Mouse (Mus musculus): Measurements from ENCODE around the gene Nrip1.
A peak's percentile ranks its signal among the peaks of the same experiment; 100 is the strongest.

The Nrip1 gene

DNA sequence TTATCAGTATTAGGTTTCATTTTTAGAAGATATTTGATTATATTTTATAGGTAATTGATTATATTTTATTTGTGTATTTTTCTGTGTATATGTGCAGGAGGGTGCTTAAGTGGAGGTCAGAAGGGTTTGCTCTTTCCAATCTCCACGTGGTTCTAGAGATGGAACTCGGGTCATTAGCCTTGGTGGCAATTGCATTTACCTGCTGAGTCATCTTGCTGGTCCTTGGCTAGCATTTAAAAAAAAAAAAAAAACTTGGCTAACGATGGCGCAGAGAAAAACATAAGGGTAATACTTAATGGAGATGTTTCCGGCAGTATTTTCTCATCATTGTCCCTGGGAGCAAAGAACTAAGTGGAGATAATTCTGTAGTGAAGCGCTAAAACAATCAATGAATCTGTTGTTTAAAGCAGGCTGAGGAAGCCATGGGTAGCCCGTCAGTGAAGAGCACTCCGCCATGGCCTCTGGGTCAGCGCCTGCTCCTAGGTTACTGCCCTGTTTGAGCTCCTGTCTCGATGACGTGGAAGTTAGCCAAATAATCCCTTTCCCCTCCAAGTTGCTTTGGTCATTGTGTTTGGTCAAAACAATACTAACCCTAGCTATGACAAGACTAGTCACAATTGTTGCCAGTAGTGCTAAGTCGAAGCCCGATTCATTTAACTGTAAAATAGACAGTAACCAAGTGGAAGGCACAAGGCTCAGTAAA, 25.8 kb downstream of the Nrip1 start:
- DNase-seq (ENCODE audit: low read depth, low spot score): no peak

DNA sequence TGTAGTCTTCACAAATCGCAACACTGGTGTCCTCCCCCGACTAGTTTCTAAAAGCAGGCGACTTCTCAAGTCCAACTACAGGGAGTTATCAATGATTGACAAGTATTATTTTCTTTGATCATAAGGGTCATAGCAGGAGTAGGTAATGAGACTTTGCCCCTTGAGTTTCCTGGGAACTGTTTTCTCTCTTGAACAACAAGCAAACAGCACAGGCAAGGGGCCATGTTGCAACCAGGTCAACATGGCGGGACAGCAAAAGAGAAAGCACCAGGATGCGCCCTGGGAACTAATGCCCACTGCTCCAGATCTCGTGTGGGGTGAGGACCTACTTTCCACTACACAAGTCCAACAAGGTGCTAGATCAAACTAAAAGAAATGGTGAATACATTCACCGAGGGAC, 27.3 kb downstream of the Nrip1 start:
- DNase-seq (ENCODE audit: low read depth, low spot score): no peak

DNA sequence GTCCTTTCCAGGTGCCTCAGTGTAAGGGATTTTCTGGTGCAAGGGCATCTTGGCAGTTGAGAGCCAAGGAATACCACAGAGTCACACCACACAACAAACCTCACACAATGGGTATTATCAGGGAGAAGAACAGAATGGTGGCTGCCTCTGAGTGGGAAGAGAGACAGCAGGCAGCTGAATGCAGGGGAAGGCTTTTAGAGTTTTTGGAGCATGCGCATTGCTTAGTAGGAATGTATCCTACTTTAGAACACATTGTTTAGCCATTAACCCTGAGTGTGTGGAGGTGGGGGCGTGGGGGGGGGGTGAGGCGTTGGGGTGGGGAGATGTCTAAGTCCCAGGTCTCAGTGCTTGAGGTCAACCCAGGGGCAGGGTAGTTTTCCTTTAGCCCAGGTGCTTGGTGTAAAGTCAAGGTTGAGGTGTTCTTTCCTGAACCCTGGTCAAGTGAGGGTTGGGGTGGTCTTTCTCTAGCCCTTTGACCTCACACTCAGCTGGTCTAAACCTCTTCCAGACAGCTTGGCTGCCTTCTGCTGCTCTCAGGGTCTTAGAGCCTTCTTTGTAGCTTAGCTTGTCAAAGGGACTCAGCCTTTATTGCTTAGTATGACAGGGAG, 28.8 kb downstream of the Nrip1 start:
- DNase-seq (ENCODE audit: low read depth, low spot score): peak; percentile 63

DNA sequence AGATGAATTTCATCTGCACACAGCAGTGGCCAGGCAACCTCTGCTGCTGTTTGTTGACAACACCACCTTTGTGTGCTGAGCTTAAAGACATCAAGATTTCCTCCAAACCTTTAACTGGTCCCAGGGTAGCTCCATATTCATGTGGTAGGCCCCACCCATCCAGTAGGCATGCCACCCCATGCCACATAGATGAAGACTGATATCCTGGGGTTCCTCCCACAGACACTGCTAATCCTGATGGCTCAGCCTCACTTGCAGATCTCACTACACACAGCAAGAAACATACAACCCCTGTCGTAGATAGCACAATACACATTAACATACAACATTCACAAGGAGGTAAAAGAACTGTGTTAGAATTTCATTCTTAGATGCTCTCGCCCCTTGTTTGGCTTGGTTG, 29.6 kb downstream of the Nrip1 start:
- no peak for DNase-seq (ENCODE audit: low read depth, low spot score)

DNA sequence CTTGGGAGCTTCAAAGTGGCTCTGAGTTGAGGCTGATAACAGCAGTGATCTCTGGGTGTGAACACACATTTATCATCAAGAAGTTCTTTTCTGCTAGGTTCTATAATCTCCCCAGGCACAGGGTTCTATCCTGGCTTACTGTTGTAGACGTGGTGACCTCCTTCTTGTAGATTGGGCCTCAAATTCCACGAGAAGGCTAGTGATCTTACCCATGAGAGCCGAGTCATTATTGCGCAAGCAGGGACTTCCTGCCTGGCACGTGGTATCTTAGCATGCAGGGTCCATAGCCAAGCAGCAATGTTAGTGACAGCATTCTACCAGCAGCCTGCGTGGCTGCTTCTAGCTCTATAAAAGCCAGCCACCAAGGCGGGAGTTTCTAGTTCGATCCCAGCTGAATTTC, 32.0 kb downstream of the Nrip1 start:
- no peak for DNase-seq (ENCODE audit: low read depth, low spot score)

DNA sequence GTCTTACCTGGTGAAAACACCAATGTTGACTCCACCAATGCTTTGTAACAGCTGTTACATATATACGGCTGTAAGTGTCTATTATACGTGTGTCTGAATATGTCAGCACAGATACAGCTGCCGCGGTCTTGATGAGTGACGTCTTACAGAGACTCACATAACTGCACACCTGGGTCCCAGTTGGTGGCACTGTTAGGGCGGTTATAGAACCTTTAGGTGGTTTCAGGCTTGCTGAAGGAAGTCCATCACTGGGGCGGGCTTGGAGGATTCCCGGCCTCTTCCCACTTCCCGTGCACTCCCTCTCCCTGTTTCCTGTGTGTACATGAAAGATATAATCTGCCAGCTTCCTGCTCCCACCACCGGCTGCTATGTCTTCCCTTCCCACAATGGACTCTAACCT, 34.4 kb downstream of the Nrip1 start:
- DNase-seq (ENCODE audit: low read depth, low spot score): no peak

DNA sequence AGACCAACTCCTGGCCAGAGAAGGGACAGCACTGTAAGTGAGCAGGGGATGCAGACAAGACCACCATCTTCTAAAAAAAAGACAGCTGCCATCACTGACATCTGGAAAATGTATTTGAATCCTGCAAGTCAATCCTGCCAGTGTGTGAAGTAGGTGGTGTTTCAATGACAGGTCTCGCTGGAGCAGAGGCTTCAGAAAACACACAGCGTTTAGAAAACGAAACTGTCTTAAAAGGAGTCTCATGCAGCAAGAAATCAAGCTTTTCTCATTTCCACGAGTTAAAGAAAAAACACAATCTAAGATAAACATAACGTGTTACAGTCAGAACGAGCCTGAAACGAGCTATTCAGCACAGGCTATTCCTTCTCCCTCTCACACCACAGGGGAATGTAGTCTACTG, 36.3 kb downstream of the Nrip1 start:
- DNase-seq (ENCODE audit: low read depth, low spot score): no peak

DNA sequence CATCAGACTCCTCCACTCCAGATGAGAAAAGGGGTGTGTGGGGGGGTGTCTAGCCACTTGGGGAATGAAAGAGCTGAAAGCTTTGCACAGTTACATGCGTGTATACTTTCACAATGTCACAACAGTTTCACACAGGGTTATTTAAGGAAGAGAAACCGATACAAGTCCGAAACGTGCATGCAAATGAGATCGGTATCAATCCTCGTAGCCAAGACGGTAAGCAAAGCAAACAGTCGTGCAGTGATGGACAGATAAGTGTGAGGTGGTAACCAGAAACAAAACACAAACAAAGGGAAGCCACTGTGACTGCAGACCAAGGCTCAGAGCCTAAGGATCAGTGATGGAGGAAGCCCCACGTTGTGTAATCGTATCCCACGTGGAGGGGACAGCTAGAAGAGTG, 36.7 kb downstream of the Nrip1 start:
- DNase-seq (ENCODE audit: low read depth, low spot score): no peak

DNA sequence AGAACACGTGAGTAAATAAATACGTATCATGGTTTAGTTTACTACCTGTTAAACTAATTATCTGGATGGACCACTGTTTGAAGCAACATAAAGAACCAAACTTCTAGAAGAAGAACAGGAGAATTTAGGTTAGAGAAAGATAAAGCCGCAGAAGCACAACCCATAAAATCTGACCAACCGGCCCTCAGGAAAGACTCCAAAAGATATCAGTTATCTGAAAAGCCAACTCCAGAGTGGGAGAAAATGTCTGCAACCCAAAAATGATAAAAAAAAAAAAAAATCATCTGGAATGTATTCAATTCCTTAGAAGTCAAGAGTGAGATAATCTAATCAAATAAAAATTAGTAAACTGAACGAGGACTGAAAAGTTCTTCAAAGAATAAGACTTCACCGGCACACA, 37.7 kb downstream of the Nrip1 start:
- DNase-seq (ENCODE audit: low read depth, low spot score): no peak

DNA sequence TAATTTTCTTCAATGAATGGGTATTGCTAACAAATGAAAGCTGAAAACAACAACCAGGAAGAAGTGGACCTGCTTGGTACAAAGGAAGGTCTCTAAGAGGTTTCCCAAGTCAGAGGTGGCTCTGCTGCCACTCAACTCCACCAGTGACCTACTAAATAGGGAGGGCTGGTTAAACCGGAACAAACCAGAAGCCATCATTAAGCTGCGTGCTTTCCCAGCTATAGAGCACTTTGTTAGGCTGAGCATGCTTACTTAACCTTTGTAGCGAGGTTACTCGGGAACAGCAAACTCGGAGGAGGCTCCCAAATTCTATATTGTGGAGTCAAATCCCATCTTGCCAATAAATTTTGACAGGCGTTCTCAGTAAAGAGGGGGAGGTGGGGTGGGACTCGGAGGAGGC, 41.5 kb downstream of the Nrip1 start:
- peak; percentile 58 for DNase-seq (ENCODE audit: low read depth, low spot score)

DNA sequence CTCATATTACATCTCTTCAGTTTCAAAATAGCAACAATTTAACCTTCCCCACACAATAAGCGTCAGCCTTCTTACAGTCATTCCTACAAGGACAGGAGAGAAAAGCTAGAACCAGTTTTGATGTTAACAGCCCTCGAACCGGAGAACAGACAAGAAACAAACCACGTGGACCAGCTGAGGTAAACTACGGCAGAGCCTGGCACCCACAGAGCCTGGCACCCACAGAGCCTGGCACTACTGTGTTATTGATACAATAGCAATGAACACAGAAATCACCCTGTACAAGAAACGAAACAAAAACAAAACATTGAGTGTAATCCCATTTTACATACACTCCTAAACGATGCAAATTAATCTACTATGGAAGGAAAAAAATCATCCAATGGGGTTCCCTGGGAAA, 42.4 kb downstream of the Nrip1 start:
- no peak for DNase-seq (ENCODE audit: low read depth, low spot score)

DNA sequence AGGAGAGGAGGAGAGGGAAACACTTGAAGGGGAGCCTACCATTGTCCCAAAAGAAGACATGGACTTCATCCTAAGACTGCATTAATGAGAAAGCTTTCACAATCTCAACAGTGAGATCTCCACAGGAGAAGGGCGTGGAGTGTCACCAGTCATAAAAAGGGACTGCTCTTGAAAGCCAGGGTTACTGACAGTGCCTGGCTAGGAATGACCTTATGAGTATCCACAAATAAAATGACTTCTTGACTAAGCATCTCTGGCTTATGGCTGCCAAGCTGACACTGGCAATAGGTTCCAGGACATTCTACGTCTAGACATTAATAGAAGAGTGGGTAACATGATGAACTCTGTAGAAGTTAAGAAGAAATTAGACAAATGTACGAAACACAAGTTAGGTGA, 48.3 kb downstream of the Nrip1 start:
- no peak for DNase-seq (ENCODE audit: low read depth, low spot score)

DNA sequence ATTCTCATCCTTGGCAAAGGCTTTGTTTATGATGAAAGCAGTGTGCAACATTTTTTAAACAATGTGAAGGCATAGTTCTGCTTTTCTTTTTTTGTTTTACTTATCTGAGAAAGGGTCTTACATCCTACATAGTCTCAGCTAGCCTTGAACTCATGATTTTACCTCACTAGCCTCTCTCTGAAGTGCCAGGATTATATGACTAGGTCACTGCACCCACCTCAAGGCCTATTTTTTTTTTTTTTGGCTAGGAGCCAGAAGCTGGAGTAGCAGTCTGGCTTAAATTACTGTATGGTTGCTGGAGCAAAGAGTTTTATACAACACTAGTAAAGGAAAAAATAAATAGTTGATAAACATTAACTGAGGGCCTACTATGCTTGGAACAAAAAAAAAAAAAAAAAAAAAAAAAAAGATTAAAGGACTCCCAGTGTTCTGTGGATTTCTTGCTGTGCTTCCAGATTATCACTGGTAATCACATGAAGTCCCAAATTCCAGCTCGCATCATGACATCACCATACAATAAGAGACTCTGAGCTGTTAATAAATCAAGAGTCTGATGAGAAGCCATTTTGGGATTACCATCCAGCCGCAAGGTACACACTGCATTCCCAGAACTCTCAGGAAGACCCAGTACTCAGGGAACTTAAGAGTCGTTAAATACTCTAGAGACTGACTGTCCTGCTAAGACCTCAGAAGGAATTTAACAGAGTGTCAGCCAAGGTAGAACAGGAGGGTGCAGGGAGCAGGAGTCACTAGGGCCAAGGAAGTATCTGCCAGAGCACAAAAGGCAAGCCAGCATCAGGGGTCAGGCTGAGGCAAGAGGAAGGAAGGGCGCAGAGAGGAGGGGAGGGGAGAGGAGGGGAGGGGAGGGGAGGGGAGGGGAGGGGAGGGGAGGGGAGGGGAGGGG, 49.0 kb downstream of the Nrip1 start:
- peak; percentile 43 for DNase-seq (ENCODE audit: low read depth, low spot score)

DNA sequence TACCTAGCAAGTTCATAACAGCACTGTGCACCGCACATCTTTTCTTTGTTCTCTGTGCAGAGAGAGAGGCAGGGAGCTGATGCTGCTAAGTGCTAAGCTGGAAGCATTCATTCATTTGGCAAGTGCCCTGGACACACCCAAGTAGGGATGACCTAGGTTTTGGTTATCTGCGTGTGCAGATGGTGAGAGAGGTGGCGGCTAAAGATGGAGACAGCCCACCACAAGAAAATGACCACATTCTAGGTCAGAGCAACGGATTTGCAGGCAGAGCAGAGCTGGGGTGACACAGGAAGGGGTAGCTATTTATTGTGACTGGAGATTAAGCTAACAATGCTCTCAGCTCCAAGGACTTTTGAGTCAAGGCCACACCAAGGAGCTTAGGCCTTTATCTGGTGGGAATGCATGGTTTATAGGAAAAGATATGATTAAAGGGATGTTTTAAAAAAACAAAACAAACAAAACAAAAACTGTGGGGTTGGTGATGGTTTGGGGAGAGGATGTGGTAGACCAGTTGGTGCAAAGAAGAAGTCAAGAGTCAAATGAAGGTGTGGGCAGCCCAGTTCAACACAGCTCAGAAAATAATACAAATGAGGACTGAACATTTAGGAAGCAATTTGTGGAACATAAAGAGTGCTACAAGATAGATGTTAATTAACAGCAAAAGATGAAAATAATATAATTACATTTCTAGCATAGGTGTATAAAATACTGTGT, 49.9 kb downstream of the Nrip1 start:
- DNase-seq (ENCODE audit: low read depth, low spot score): no peak

DNA sequence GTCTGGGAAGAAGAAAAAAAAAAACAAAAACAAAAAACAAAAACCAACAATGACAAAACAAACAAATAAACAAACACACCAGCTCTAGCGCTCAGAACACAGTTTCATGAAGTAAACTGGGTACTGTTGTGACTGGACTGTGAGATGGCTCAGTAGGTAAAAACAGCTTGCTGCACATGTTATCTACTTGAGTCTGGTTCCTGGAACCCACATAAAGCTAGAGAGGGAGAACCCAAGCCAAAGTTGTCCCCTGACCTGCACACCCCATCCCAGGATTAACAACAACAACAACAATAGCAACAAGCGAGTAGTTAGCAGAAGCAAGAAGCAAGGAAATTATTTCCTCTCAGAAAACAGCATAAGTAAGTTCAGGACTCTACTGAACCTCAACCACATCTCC, 50.5 kb downstream of the Nrip1 start:
- no peak for DNase-seq (ENCODE audit: low read depth, low spot score)

DNA sequence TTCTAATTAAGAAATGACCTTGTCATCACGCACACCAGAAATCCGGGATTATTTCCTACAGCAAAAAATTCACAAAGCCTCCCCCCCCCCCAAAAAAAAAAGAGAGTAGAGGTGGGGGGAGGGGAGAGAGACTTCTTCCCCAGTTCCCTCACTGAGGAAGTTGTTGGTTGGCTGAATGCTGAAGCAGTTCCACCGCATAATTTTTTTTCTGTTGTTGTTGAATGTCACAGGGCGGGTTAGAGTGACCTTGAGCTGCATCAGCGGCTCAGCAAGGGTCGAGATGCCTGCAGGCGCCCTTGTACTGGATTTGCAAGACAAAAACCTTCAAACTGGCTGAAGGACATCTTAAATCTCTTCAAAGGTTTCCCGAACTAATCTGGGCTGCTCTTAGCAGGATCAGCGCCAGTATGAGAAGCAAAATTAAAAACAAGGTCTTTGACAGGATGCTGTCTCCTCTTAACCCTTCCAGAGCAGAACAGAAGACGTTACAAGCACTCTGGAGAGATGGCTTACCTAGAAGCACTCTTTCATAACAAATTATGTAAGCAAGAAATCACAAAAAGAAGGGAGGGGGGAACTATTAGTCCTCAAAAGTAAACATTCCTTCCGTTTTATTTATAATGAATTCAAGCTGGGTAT, 52.0 kb downstream of the Nrip1 start:
- DNase-seq (ENCODE audit: low read depth, low spot score): peak; percentile 90

DNA sequence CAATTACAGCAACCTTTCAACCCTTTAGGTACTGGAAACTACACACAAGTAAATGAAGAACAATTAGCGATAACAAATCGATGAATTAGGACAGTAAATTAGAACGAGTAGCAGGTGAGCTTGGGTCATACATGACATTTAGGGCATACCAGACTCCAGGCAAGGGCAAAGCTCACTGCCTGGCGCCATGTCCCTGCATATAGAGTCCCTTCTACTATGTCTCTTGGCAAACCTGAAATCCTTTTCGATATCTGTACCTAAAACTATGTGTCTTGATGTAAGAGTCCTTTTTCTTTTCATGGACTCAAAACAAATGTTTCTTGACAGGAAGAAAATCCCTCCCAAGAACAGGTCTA, 53.5 kb downstream of the Nrip1 start:
- no peak for DNase-seq (ENCODE audit: low read depth, low spot score)

DNA sequence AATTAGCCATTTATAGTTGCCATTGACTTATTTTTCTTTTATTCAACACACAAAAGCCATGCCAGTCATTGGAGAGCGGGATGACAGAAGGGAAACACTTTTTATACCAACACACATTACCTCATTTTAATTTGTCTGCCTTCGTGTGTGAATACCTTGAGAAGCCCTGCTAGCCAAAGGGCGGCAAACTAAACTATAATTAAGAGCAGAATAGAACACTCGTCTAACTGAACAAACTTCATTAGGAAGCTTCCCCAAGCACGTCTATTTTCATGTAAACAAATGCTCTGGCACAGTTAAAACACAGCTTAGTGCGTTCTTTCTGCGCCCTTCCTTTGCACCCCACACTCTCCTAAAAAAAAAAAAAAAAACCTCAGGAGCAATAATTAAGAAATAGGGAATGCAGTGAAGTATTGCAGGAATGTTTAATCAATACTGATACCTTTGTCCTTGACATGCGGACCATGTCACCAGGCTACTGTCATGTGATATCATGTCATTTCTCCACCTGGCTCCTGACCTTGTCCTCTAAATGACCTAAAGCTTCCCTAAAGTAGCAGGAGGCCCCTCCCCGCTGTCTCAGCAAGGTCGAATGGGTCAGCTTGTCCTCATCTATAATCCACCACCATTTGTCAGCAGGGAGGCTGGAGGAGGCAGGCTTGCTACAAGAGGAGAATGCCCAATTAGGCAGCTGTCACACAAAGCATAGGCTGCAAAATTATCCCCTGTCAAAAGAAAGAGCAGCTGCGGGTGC, 54.1 kb downstream of the Nrip1 start:
- DNase-seq (ENCODE audit: low read depth, low spot score): peak; percentile 71

DNA sequence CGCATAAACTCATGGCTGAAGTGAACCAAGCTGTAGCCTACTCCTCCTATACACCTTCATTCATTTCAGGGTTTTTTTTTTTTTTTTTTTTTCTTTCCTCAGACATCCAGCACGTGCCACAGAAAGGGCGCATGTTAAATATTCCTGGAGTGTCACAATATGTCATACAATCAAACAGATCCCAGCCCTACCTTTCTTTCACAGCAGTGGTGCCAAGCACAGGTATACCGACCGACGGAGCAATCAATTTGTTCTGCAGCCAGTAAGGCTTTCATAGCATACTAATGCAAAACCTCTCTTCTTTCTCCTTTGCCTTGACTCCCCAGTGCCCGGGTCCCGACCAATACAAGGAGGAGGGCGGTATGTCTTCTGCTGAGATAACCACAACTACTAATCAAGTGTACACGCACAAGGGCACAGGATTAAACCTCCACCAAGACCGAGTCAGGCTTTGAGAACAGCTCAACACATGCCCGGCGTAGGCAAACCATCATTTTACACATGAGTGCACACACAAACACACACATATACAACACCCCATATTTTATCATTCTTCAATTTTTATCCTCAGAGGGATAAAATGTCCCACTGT, 55.2 kb downstream of the Nrip1 start:
- DNase-seq (ENCODE audit: low read depth, low spot score): no peak

All from ZHBTc4 (cell line).